Comparison of ENCODE assay signal across 8 mouse cellular contexts in genomic region chr19:42631541-42631961, GRCm38 (mm10). TPM values are rescaled to one million over a fixed set of nuclear protein-coding genes. Genes with fewer than 3 reads are reported as not detected.
DNase-seq lines count a peak whose midpoint lies in the region; TF ChIP-seq lines count a peak whose summit lies in the region.

No protein-coding gene starts in this region.

- TF ChIP-seq POLR2A in lung, adult 2 months (IDR thresholded peaks at IDR 0.05; ENCODE audit: borderline replicate concordance, extremely low read depth, low read depth, low read length), result no peak

- DNase-seq in lung, adult 18-20 months, result peak; percentile 32 to 57
- no peak for DNase-seq in lung, adult 2 months
- peak; percentile 37 for DNase-seq in forelimb bud, embryonic 11.5 days (ENCODE audit: low read depth, low spot score)
- peak; percentile 43 for DNase-seq in kidney, adult 18-20 months
- peak; percentile 66 for DNase-seq in lung, postnatal 10 days
- peak; percentile 21 to 58 for DNase-seq in urinary bladder, postnatal 4 days (ENCODE audit: low spot score in 2 of 2)
- DNase-seq in thymus, postnatal 14 days, result no peak
- DNase-seq in B cell, adult 2 months, result no peak

- WGBS in lung, adult 2 months, result 6% methylated on average over 8 of the region's 8 CpGs

- TF ChIP-seq CTCF in lung, adult 2 months (IDR thresholded peaks at IDR 0.05; ENCODE audit: insufficient read depth, low read length), result no peak

- no peak overlapping the region for H3K4me3 ChIP-seq in lung, adult 2 months (replicated peaks; ENCODE audit: extremely low read depth, low read depth, low read length)

- peaks cover 3% of the 10 kb centered on the region; the same call in 1 of the 2 replicates for H3K4me1 ChIP-seq in lung, adult 2 months (ENCODE audit: control insufficient read depth, insufficient read depth, low read length)

RNA-seq across cellular contexts. Expression of gene Loxl4, which starts 18.9 kb away (rescaled TPM):
- polyA plus RNA-seq in lung, adult 2 months (2012; rRNA removed), result 1.8 and 2.5 TPM in 2 replicates

Comparison
In these comparisons a context has a peak if more than half of its experiments do, and no peak if none do; other contexts are left out.
1. DNase-seq: peak in lung, adult 18-20 months (2 of 2), forelimb bud, embryonic 11.5 days (single experiment), kidney, adult 18-20 months (single experiment), lung, postnatal 10 days (single experiment) and urinary bladder, postnatal 4 days (2 of 2); none in lung, adult 2 months (single experiment), thymus, postnatal 14 days (single experiment) and B cell, adult 2 months (0 of 2).